Mouse (Mus musculus) MEL-GATA-1-ER (cell line): Measurements from ENCODE around the gene Bcl7c.
A peak's percentile ranks its signal among the peaks of the same experiment; 100 is the strongest.
"Not testable (repeated sequence)": the region's sequence is repeated elsewhere in the genome, so short reads cannot be mapped to it uniquely, and the experiment has no call there.

Experiments
- DNase-seq: peaks from one replicate; pipeline ENCODE4 v3.0.0-alpha.2; 2012; ENCODE audit warnings: low read depth; ENCODE audit errors: extremely low read depth

Gene Bcl7c

DNA sequence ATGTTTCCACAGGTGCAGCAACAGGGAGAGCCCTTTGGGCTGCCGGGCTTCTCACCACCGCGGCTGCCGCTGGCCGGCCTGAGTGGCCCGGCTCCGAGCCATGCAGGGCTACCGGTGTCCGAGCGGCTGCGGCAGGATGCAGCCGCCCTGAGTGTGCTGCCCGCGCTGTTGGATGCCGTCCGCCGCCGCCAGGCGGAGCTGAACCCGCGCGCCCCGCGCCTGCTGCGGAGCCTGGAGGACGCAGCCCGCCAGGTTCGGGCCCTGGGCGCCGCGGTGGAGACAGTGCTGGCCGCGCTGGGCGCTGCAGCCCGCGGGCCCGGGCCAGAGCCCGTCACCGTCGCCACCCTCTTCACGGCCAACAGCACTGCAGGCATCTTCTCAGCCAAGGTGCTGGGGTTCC, 8.3 kb upstream of the Bcl7c start:
- no peak for DNase-seq

GRCm38 (mm10) chr7:127714816-127715215, 6.1 kb upstream of the Bcl7c start:
- no peak for DNase-seq

- DNase-seq = peak; percentile 69
These were observed 4.0 kb upstream of the Bcl7c start, which contains the start of gene Ctf1 for GRCm38 (mm10) chr7:127712461-127713385. Ctf1 (plus strand) TSS chr7:127712736.

DNA sequence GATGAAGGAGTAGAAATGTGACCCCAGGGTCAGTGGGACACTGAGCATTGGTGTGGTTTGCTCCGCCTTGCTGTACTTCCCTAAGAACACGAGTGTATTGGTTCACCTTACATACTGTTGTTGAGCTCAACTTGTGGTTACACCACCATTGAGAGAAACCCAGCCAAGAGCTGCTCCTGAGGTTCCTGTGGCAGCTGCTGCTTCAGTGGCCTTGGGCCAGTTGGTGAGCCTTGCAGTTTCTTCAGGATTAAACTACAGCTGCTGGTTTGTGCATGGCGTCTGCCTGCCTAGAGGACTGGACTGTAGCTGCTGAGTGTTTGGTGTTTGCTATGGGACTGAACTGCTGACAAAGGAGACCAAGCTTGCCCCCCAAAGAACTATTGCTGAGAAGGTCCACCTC, 2.7 kb upstream of the Bcl7c start:
- no peak for DNase-seq

GRCm38 (mm10) chr7:127711031-127711430, 2.3 kb upstream of the Bcl7c start:
- no peak for DNase-seq

- no peak for DNase-seq
These were observed 687 bp upstream of the Bcl7c start for GRCm38 (mm10) chr7:127709261-127709979.

DNA sequence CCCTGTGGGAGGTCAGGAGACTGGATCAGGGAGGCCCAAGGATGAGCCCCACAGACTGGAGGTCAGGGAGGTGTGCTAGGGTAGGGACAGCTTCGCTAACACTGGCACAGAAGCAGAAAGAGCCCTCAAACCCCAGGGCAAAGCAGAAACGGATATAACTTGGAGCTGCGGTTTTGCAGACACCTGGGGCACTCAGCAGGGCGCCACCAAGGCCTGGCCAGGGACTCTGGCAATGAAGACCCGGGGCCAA, 851 bp downstream of the Bcl7c start:
- DNase-seq = no peak

- DNase-seq = no peak
These were observed 1.4 kb downstream of the Bcl7c start for GRCm38 (mm10) chr7:127707045-127707956.

GRCm38 (mm10) chr7:127705706-127706105, 3.0 kb downstream of the Bcl7c start:
- DNase-seq = no peak

DNA sequence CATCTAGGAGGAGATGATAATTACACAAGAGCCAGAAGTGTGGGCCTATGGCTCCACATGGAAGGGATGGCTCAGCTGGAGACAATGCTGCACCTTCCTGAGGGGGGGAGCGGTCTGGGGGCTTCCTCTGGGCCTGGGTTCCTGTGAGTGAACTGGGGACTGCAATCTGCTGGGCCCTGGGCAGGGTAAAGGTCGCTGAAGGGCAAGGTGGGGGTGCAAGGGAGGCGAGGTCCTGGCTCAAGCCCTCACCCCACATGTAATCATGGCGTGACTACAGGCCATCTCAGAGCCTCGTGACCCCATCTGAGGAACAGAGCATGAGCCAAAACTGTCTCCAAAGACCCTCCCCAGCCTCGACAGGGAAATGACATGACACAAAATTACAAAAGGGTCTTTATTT, 4.1 kb downstream of the Bcl7c start:
- no peak for DNase-seq

- DNase-seq = no peak
These were observed 5.1 kb downstream of the Bcl7c start for GRCm38 (mm10) chr7:127703561-127704178.

GRCm38 (mm10) chr7:127700712-127701331, 7.9 kb downstream of the Bcl7c start:
- no peak for DNase-seq

GRCm38 (mm10) chr7:127698986-127699385, 9.7 kb downstream of the Bcl7c start:
- no peak for DNase-seq

- not testable (repeated sequence) for DNase-seq
These were observed 15.0 kb downstream of the Bcl7c start for GRCm38 (mm10) chr7:127693730-127694129.

GRCm38 (mm10) chr7:127693290-127693689, 15.4 kb downstream of the Bcl7c start:
- DNase-seq = no peak

- DNase-seq = no peak
These were observed 17.3 kb downstream of the Bcl7c start for GRCm38 (mm10) chr7:127691221-127691989.

GRCm38 (mm10) chr7:127689626-127690280, 19.0 kb downstream of the Bcl7c start:
- no peak for DNase-seq

DNA sequence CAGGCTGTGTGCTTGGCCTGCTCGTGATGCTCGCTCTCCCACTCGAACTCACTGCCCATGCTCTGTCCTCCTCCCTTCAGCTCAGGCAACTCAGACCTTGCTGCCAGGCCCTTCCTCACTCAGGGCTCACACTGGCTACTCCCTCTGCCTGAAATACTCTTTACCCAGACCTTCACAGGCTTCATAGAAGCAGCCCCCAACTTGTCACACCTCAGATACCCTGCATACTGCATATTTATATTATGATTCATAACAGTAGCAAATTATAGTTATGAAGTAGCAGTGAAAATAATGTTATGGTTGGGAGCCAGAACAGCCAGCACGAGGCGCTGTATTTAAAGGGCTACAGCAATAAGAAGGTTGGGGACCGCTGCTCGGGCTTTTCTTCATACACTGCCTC, 19.8 kb downstream of the Bcl7c start:
- no peak for DNase-seq

GRCm38 (mm10) chr7:127686740-127687449, 21.8 kb downstream of the Bcl7c start:
- DNase-seq = no peak
